Mouse (Mus musculus) midbrain, embryonic 12.5 days (tissue): ENCODE data around the gene Hormad1. TPM values are rescaled to one million over a fixed set of nuclear protein-coding genes. Genes with fewer than 3 reads are reported as not detected.

Experiments used
- polyA plus RNA-seq: library from polyadenylated mRNA; unstranded; fragments of >200 nt; fragmentation: Nextera tagmentation; extraction: Ambion mirVana; gene quantifications from 2 replicates; pipeline ENCODE4 v1.2.1, GENCODE M21; 2016

The Hormad1 gene
- polyA plus RNA-seq, 1 experiment from 2014 or later = not detected

Other genes with a start within 250 kb of the Hormad1 start
- 101 and 109 TPM in 2 replicates for gene Cers2, start 244.9 kb upstream of the Hormad1 start, polyA plus RNA-seq
- gene Setdb1, start 202.5 kb upstream of the Hormad1 start, polyA plus RNA-seq = 60.2 and 62.3 TPM in 2 replicates
- gene 4930558C23Rik, start 156.8 kb upstream of the Hormad1 start, polyA plus RNA-seq = not detected in 2 replicates
- 32.9 and 33.2 TPM in 2 replicates for gene Arnt, start 125.3 kb upstream of the Hormad1 start, polyA plus RNA-seq
- 8.7 and 13.7 TPM in 2 replicates for gene Ctsk, start 60.4 kb upstream of the Hormad1 start, polyA plus RNA-seq
- gene Ctss, start 32.9 kb upstream of the Hormad1 start, polyA plus RNA-seq = 10.0 and 10.1 TPM in 2 replicates
- 37.8 and 38.6 TPM in 2 replicates for gene Golph3l, start 29.3 kb downstream of the Hormad1 start, polyA plus RNA-seq
- 100 and 106 TPM in 2 replicates for gene Ensa, start 65.3 kb downstream of the Hormad1 start, polyA plus RNA-seq
- 74.3 and 88.9 TPM in 2 replicates for gene Mcl1, start 99.1 kb downstream of the Hormad1 start, polyA plus RNA-seq
- 1.3 and 1.5 TPM in 2 replicates for gene Adamtsl4, start 128.2 kb downstream of the Hormad1 start, polyA plus RNA-seq
- 12.8 and 14.2 TPM in 2 replicates for gene Ecm1, start 179.9 kb downstream of the Hormad1 start, polyA plus RNA-seq
- gene Tars2, start 200.5 kb downstream of the Hormad1 start, polyA plus RNA-seq = 50.5 and 52.3 TPM in 2 replicates